In genomic region chr3:79842165-79842564, GRCm38 (mm10) we compare ENCODE assay signal across 8 mouse cellular contexts. TPM values are rescaled to one million over a fixed set of nuclear protein-coding genes. Genes with fewer than 3 reads are reported as not detected.
DNase-seq lines count a peak whose midpoint lies in the region; ATAC-seq and TF ChIP-seq lines count a peak whose summit lies in the region.

No protein-coding gene starts in this region.

- TF ChIP-seq EP300 in liver, postnatal 0 days (IDR thresholded peaks at IDR 0.05; ENCODE audit: low read depth): no peak; the same call in 1 of the 2 replicates

- TF ChIP-seq CTCF in forebrain, postnatal 0 days (IDR thresholded peaks at IDR 0.05; ENCODE audit: low read depth): no peak
- no peak for TF ChIP-seq CTCF in liver, postnatal 0 days (IDR thresholded peaks at IDR 0.05; ENCODE audit: low read depth)

- 0 out of 2 replicates have a peak overlapping the region, but pooled peaks have one; percentile 31 for H3K9ac ChIP-seq in forebrain, postnatal 0 days
- peak overlapping the region; percentile 62; the same call in 1 of the 2 replicates for H3K9ac ChIP-seq in intestine, embryonic 15.5 days
- peak overlapping the region; percentile 61 for H3K9ac ChIP-seq in liver, postnatal 0 days (replicated peaks)
- H3K9ac ChIP-seq in neural tube, embryonic 12.5 days: 0 out of 2 replicates have a peak overlapping the region, but pooled peaks have one; percentile 38

- DNase-seq in adrenal gland, postnatal 10 days: peak; percentile 70
- no peak for DNase-seq in adrenal gland, postnatal 4 days (ENCODE audit: low spot score in 2 of 2)
- DNase-seq in adrenal gland, postnatal 25 days: peak; percentile 31
- DNase-seq in forebrain, postnatal 0 days: peak; percentile 30
- peak; percentile 71 for DNase-seq in liver, postnatal 0 days
- peak; percentile 76 for DNase-seq in yolk sac, embryonic 10.5 days (ENCODE audit: low spot score)

- no peaks in the 10 kb centered on the region for H3K36me3 ChIP-seq in forebrain, postnatal 0 days (ENCODE audit: insufficient read depth)
- H3K36me3 ChIP-seq in intestine, embryonic 15.5 days: no peaks in the 10 kb centered on the region
- no peaks in the 10 kb centered on the region for H3K36me3 ChIP-seq in liver, postnatal 0 days (replicated peaks; ENCODE audit: insufficient read depth, low read length)
- H3K36me3 ChIP-seq in neural tube, embryonic 12.5 days: no peaks in the 10 kb centered on the region

- H3K4me1 ChIP-seq in forebrain, postnatal 0 days (ENCODE audit: insufficient read depth): no peaks in the 10 kb centered on the region; the same call in 1 of the 2 replicates
- no peaks in the 10 kb centered on the region for H3K4me1 ChIP-seq in intestine, embryonic 15.5 days (replicated peaks)
- H3K4me1 ChIP-seq in liver, postnatal 0 days (ENCODE audit: insufficient read depth): peaks cover 8% of the 10 kb centered on the region; the same call in 1 of the 2 replicates
- no peaks in the 10 kb centered on the region for H3K4me1 ChIP-seq in neural tube, embryonic 12.5 days

- H3K4me3 ChIP-seq in forebrain, postnatal 0 days (ENCODE audit: low read depth, low read length): peak overlapping the region; percentile 47
- peak overlapping the region; percentile 50 for H3K4me3 ChIP-seq in intestine, embryonic 15.5 days (replicated peaks)
- peak overlapping the region; percentile 54 for H3K4me3 ChIP-seq in liver, postnatal 0 days (ENCODE audit: low read depth, low read length)
- H3K4me3 ChIP-seq in neural tube, embryonic 12.5 days: peak overlapping the region; percentile 43

- ATAC-seq in forebrain, postnatal 0 days: peak; percentile 65
- ATAC-seq in intestine, embryonic 15.5 days: peak; percentile 85
- peak; percentile 78 for ATAC-seq in liver, postnatal 0 days
- ATAC-seq in neural tube, embryonic 12.5 days (ENCODE audit: low FRiP score, low read depth): peak; percentile 70

- H3K27ac ChIP-seq in forebrain, postnatal 0 days (ENCODE audit: low read depth, low read length): no peak overlapping the region
- H3K27ac ChIP-seq in intestine, embryonic 15.5 days: peak overlapping the region; percentile 86
- H3K27ac ChIP-seq in liver, postnatal 0 days (ENCODE audit: low read depth): peak overlapping the region; percentile 84
- H3K27ac ChIP-seq in neural tube, embryonic 12.5 days: no peak overlapping the region

- 9% methylated on average over 12 of the region's 12 CpGs for WGBS in forebrain, postnatal 0 days
- WGBS in intestine, embryonic 15.5 days: 4% methylated on average over 12 of the region's 12 CpGs
- 6% methylated on average over 12 of the region's 12 CpGs for WGBS in liver, postnatal 0 days (ENCODE audit: insufficient replicate concordance)
- 10% methylated on average over 12 of the region's 12 CpGs for WGBS in neural tube, embryonic 12.5 days

- no peaks in the 10 kb centered on the region for H3K27me3 ChIP-seq in forebrain, postnatal 0 days (ENCODE audit: insufficient read depth, low read length)
- H3K27me3 ChIP-seq in intestine, embryonic 15.5 days (replicated peaks): no peaks in the 10 kb centered on the region
- no peaks in the 10 kb centered on the region for H3K27me3 ChIP-seq in liver, postnatal 0 days (ENCODE audit: insufficient read depth, low read length)
- H3K27me3 ChIP-seq in neural tube, embryonic 12.5 days (replicated peaks): no peaks in the 10 kb centered on the region

- H3K9me3 ChIP-seq in forebrain, postnatal 0 days (ENCODE audit: low read length): no peaks in the 10 kb centered on the region
- H3K9me3 ChIP-seq in intestine, embryonic 15.5 days: no peaks in the 10 kb centered on the region
- H3K9me3 ChIP-seq in liver, postnatal 0 days (ENCODE audit: low read length): no peaks in the 10 kb centered on the region
- H3K9me3 ChIP-seq in neural tube, embryonic 12.5 days: no peaks in the 10 kb centered on the region

- peak overlapping the region; percentile 79 for H3K4me2 ChIP-seq in forebrain, postnatal 0 days (ENCODE audit: low read depth)
- H3K4me2 ChIP-seq in intestine, embryonic 15.5 days (replicated peaks): peak overlapping the region; percentile 81
- peak overlapping the region; percentile 76 for H3K4me2 ChIP-seq in liver, postnatal 0 days (ENCODE audit: low read depth, low read length)
- peak overlapping the region; percentile 78 for H3K4me2 ChIP-seq in neural tube, embryonic 12.5 days (replicated peaks)

RNA-seq across cellular contexts. Expression of gene Tmem144, which starts 10.4 kb away (rescaled TPM):
- total RNA-seq in adrenal gland, postnatal 10 days (2021): 1 to 10 TPM; 5.2 to 8.4 TPM
- total RNA-seq in adrenal gland, postnatal 4 days (2021): 10 to 100 TPM; 11.3 to 13.4 TPM
- total RNA-seq in adrenal gland, postnatal 25 days (2021): 13.9 and 17.2 TPM in 2 replicates
- total RNA-seq in forebrain, postnatal 0 days (2014; rRNA removed): 1.00 and 1.2 TPM in 2 replicates
- 1.4 and 2.6 TPM in 2 replicates for polyA plus RNA-seq in forebrain, postnatal 0 days (2015; fragmentation: Nextera tagmentation; extraction: Ambion mirVana)
- 10.6 and 11.1 TPM in 2 replicates for polyA plus RNA-seq in intestine, embryonic 15.5 days (2015; fragmentation: Nextera tagmentation; extraction: Ambion mirVana)
- polyA plus RNA-seq in liver, postnatal 0 days (2015; fragmentation: Nextera tagmentation; extraction: Ambion mirVana): 1.2 and 2.0 TPM in 2 replicates
- polyA plus RNA-seq in neural tube, embryonic 12.5 days (2016; fragmentation: Nextera tagmentation; extraction: Ambion mirVana): 2.2 and 2.4 TPM in 2 replicates

RNA-seq across cellular contexts. Expression of gene Fam198b, which starts 42.2 kb away (rescaled TPM):
- total RNA-seq in adrenal gland, postnatal 10 days (2021): 10 to 100 TPM; 31.6 to 31.7 TPM
- 10 to 100 TPM; 24.8 TPM for total RNA-seq in adrenal gland, postnatal 4 days (2021)
- total RNA-seq in adrenal gland, postnatal 25 days (2021): 12.4 and 13.2 TPM in 2 replicates
- total RNA-seq in forebrain, postnatal 0 days (2014; rRNA removed): 1.3 and 2.1 TPM in 2 replicates
- polyA plus RNA-seq in forebrain, postnatal 0 days (2015; fragmentation: Nextera tagmentation; extraction: Ambion mirVana): 0.87 and 1.1 TPM in 2 replicates
- polyA plus RNA-seq in intestine, embryonic 15.5 days (2015; fragmentation: Nextera tagmentation; extraction: Ambion mirVana): 13.0 and 14.4 TPM in 2 replicates
- 0.35 and 0.47 TPM in 2 replicates for polyA plus RNA-seq in liver, postnatal 0 days (2015; fragmentation: Nextera tagmentation; extraction: Ambion mirVana)
- polyA plus RNA-seq in neural tube, embryonic 12.5 days (2016; fragmentation: Nextera tagmentation; extraction: Ambion mirVana): 6.5 and 7.9 TPM in 2 replicates

Comparison
In these comparisons a context has a peak if more than half of its experiments do, and no peak if none do; other contexts are left out.
1. DNase-seq: peak in adrenal gland, postnatal 10 days (single experiment), adrenal gland, postnatal 25 days (single experiment), forebrain, postnatal 0 days (single experiment), liver, postnatal 0 days (single experiment) and yolk sac, embryonic 10.5 days (single experiment); none in adrenal gland, postnatal 4 days (0 of 2).
2. H3K27ac ChIP-seq: peak in intestine, embryonic 15.5 days (single experiment) and liver, postnatal 0 days (single experiment); none in forebrain, postnatal 0 days (single experiment) and neural tube, embryonic 12.5 days (single experiment).
3. Peak in every context shown above with its lines, with median percentiles within 50 percentile points of each other: ATAC-seq, H3K4me2 ChIP-seq, H3K4me3 ChIP-seq and H3K9ac ChIP-seq.